Mouse (Mus musculus) bone marrow, adult 2 months (tissue): ENCODE measurements around the gene Hist1h2ah.

ENCODE experiments used
- CTCF ChIP-seq: fragments of 200-500 bp; IDR thresholded peaks from 2 replicates; pipeline ENCODE4 v1.5.1; 2011; ENCODE audit warnings: low read length, control low read depth; ENCODE audit not compliant: control insufficient read depth, insufficient read depth
- POLR2A ChIP-seq: fragments of 200-500 bp; IDR thresholded peaks from 2 replicates; pipeline ENCODE4 v1.6.1; 2011; ENCODE audit warnings: low read depth, mild to moderate bottlenecking, control low read depth, low read length, borderline replicate concordance; ENCODE audit not compliant: control insufficient read depth

GRCm38 (mm10) chr13:22041651-22042567, 6.5 kb upstream of the Hist1h2ah start:
- TF ChIP-seq POLR2A = no peak
- TF ChIP-seq CTCF = no peak
